Mouse (Mus musculus) cerebellum, adult 9-11 months (tissue): ENCODE data around the gene Ccl3.

ENCODE experiments used
- DNase-seq: peaks from one replicate; pipeline ENCODE4 v3.0.0; 2022

The Ccl3 gene

GRCm38 (mm10) chr11:83649305-83649841 is at the start of gene Ccl3:
TSS of gene Ccl3 (minus strand) at chr11:83649355.
- no peak for DNase-seq

DNA sequence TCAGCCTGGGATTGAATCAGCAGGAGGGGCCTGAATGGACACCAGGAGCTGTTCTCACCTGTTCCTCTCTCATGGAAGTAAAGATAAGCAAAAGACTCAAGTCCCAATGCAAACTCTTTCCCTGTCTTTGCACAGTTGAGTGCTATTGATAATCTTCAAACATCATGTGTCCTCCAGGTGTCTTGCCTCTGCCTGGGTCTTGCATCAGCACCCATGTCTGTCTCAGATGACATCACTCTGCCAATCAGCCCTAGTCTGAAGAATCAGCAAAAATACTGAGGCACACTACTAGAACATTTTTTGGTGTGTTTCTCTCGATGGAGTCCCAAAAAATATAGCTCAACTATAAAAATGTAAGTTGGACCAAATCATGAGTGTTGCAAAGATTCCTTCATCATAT is 42.9 kb upstream of the Ccl3 start:
- no peak for DNase-seq

- DNase-seq: no peak
These were observed 40.8 kb upstream of the Ccl3 start for GRCm38 (mm10) chr11:83689918-83690317.

DNA sequence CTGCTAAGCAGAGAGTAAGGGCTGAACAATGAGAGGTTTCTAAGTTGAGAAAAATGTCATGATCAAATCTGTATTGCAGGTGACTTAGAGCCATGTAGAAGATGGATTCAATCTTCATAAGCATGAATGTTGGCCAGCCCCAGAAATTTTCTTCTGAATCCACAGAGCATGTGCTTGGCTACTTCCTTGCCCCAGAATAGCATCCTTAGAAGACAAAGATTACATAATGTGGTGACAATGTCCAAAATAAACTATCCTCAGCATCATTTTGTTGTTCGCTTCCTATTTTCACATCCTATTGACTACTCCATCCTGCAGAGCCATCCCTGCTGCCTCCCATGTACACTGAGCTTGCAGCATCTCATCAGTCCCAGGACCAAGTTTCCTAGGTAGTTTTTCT is 26.5 kb upstream of the Ccl3 start:
- DNase-seq: no peak

GRCm38 (mm10) chr11:83671743-83672142 is 22.6 kb upstream of the Ccl3 start:
- no peak for DNase-seq

GRCm38 (mm10) chr11:83663532-83663931 is 14.4 kb upstream of the Ccl3 start:
- no peak for DNase-seq

GRCm38 (mm10) chr11:83662204-83662603 is 13.0 kb upstream of the Ccl3 start, which contains the start of gene Ccl4:
TSS of gene Ccl4 (plus strand) at chr11:83662584.
- no peak for DNase-seq

GRCm38 (mm10) chr11:83658797-83659196 is 9.6 kb upstream of the Ccl3 start:
- no peak for DNase-seq

DNA sequence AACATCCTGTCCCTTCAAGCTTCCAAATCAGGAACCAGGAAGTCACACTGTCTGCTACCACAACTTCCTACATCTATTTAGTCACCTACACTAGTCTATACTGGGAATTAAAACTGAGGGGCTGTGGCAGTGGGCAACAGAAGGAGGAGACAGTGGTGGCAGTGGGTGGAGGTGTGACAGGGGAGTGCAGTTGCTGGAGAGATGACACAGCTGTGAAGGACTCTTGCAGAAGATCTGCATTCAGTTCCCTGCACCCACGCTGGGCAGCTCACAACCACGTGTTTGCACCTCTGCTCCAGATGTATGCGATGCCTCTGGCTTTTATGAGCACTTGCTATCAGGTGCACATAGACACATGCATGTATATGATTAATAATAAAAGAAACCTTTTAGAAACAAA is 8.4 kb upstream of the Ccl3 start:
- DNase-seq: no peak

GRCm38 (mm10) chr11:83654606-83655005 is 5.5 kb upstream of the Ccl3 start:
- DNase-seq: no peak

DNA sequence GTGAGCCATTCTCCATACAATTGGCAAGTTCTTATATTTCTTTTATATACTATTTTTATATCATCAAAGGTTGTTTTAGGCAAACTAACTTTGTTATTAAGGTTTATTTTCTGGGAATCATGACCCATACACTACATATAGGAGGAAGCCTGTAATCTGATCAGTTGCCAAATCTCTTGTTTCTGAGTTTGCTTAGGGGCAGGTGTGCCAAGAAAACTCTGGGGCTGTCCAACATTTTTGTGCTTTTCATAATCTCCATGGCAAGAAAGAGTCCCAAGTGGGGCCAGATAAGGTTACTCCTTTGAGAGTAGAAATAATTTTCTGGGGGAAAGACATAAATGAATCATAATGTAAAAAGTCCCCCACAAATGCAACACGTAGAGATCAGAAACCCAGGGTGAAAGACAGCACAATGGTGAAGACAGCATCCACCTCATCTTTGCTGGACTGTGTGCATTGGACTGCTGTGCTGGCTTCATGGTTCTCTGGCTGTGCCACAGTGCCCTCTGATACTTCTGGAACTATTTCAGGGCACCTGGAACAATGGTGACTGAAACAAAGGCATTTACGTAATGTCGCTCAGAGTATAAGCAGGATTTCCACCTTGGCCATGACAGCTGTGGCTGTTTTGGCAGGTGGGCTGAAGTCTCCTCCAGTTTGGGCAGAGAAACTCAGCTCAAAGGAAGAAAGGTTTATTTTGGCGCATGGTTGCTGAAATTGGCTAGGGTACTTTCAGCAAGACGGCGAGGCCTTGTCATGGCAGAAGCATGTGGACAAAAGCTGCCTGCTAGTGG is 2.6 kb downstream of the Ccl3 start:
- DNase-seq: no peak

DNA sequence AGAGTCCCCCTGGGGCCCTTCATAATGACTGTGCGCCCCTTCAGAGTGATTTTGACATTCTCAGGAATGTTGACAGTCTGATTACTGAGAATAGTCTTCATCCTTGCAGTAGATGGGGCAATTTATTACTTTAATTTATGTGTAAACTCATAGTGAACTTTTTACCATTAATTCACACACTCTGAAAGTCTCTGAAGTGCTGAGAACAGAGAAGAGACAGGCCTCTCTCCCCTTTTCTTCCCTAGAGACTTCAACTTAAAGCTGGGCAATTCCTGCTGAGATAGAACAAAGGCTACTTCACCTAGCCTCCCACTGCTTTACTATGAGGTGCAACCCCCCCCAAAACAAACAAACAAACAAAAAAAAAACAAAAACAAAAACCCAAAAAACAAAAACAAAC is 3.6 kb downstream of the Ccl3 start, which contains the start of gene Rpl9-ps1:
Gene Rpl9-ps1 (minus strand): TSS at position 101 of the 400 bp plus-strand sequence.
- DNase-seq: no peak

GRCm38 (mm10) chr11:83641216-83641615 is 7.9 kb downstream of the Ccl3 start:
- no peak for DNase-seq

DNA sequence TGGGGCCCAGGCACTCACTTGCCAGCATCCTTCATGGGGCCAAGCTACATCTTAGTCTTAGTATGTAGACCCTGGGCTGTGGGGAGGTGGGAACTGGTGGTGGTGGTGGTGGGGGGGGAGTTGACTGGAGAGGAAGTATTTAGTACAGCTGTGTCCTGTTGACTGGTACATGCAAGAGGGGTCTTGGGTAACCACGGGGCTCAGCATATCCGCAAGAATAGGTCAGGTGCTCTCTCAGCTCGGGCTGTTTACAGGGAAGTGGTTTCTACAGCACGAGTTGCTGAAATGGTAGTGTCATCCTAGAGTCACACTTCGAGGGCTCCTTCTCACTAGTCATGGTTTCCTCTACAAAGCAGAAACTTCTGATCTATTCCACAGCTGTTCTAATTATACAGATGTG is 9.0 kb downstream of the Ccl3 start:
- no peak for DNase-seq

- no peak for DNase-seq
These were observed 9.6 kb downstream of the Ccl3 start for GRCm38 (mm10) chr11:83639533-83639932.

- no peak for DNase-seq
These were observed 10.2 kb downstream of the Ccl3 start for GRCm38 (mm10) chr11:83638934-83639333.

DNA sequence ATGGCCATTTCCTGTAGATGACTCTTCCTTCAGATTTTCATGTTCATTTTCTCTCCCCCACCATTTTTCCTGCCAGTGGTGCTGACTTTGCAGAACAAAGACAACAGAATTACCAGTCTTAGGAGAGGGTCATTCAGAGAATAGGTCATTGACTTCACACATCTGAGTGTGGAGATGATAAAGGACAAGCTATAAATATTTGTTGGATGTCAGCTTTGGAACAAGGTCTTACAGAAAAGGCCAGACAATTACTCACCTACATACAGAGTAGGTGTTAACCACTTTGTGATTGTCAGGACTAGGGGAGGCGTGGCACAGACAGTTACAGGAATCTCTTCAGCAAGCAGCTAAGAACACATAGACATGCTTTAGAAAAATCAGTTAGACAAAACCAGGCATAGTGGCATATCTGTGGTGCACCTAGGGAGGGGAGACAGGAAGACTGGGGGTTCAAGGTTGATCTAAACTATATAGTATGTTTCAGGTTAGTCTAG is 12.4 kb downstream of the Ccl3 start:
- no peak for DNase-seq

GRCm38 (mm10) chr11:83634898-83635297 is 14.3 kb downstream of the Ccl3 start:
- DNase-seq: no peak

DNA sequence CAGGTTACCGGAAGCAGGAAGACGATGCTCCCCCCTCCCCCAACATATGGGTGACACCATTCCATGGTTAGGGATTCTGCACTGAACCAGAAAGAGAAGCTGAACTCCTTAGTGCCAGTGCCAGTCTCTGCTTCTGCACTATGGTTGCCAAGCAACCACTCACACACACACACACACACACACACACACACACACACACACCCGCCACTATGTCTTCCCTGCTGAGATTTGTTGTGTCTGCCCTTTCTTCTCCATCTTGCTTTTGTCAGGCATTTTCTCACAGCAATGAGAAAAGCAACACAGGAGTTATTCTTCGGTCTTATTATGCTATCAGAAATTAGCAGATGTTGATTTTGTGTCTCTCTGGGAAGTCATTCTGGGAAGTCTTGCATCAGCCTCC is 14.7 kb downstream of the Ccl3 start:
- DNase-seq: no peak

DNA sequence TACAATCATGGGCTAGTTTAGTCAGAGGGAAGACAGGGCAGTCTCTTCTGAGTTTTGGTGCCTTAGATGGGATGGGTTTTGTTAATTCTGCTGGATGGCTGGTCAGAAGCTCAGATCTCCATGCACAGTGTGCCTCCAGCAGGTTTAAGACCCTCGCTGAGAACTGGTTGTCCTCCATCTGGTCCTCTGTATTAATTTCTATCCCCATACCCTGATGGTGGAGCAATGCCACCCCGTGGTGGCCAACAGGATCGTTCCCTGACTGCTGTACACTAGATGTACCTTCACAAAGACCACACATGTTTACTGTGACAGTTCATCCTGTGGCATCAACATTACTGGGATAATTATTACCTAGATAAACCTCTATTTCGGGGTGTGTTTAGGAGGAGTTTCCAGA is 16.4 kb downstream of the Ccl3 start:
- no peak for DNase-seq

- no peak for DNase-seq
These were observed 18.1 kb downstream of the Ccl3 start for GRCm38 (mm10) chr11:83631065-83631464.

- DNase-seq: no peak
These were observed 18.5 kb downstream of the Ccl3 start for GRCm38 (mm10) chr11:83630630-83631029.

DNA sequence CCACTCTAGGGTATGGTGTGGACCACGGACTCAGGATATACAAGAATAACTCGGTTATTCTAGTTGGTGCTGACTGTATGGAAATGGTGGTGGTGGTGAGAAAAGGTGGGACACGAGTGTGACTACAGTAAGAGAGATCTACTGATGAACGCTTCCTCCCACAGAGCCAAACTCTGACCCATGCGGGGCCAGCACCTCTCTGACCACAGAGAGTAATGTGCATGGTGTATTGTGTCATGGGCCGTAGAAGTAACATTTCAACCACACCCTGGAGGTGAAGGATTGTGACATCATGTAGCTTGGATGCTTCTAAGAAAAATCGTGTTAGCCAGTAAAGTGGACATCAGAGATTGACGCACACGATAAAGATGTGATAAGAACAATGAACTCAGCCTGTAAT is 20.3 kb downstream of the Ccl3 start:
- no peak for DNase-seq

DNA sequence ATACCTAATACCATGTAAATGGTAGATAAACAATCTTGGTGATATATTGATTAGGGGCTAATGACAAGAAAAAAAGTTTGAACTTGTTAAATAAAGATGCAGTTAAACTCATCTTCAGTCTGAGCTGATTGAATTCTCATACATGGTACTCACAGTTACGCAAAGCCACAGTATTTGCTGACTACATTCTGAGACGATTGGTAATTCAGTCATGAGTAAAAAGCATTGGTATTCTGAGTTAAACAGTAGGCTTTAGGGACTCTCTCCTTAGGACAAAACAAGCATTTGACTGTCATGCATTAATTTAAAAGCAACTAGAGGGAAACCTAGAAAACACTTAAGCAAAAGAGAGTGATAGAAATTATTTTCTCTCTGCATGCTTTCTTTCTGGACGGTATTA is 25.6 kb downstream of the Ccl3 start:
- DNase-seq: no peak

DNA sequence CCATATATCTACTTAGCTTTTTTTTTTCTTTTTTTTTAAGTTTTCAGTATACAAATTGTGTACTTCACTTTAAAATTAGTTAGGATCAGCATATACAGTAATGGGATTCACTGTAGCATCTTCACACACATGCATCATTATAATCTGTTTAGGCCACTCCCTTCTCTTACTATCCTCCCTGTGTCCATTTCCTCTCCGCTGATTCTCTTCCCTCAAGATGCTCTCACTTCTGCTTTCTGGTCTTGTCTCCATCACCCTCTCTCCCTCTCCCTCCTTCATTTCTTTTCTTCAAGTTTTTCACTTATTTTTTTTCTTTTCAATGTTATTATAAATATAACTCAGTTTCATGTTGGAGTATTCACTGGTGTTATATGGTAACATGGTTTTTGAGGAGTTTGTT is 30.1 kb downstream of the Ccl3 start:
- DNase-seq: no peak
